ENCODE assay signal across 14 mouse cellular contexts in the genomic region with DNA sequence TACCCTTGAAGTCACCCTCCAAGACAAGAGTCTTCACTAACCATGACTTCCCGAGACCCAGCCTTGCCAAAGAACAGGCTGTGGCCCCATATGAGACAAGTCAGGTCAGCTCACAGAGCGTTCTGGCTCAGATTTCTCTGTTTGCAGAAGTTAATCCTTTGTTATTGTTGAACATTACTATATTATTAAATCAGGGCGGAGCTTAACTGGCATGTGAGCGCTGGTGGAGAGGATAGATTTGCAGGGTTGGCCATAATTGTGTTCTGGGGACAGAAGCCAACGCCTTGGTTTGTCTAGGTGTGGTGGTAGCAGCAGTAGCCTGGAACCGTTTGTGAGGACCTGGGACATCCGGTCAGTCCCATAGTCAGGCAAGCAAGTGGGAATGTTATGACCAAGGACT.
"Had no signal": no experiment of that assay in that cellular context is flagged by ENCODE, and none has a peak within 500 bp of the region (broad histone marks: within the 10 kb centered on the region; RNA-seq: fewer than 3 reads in every experiment).

No protein-coding gene starts in this region.

- H3K4me2 ChIP-seq: limb, embryonic 15.5 days; liver, embryonic 12.5 days; lung, embryonic 15.5 days; midbrain, embryonic 12.5 days; neural tube, embryonic 15.5 days had no signal

- H3K27me3 ChIP-seq: limb, embryonic 15.5 days; liver, embryonic 12.5 days; lung, embryonic 15.5 days; neural tube, embryonic 15.5 days had no signal

- H3K9ac ChIP-seq: limb, embryonic 15.5 days; liver, embryonic 12.5 days; lung, embryonic 15.5 days; midbrain, embryonic 12.5 days; neural tube, embryonic 15.5 days had no signal

- H3K36me3 ChIP-seq: limb, embryonic 15.5 days; liver, embryonic 12.5 days; lung, embryonic 15.5 days; midbrain, embryonic 12.5 days; neural tube, embryonic 15.5 days had no signal

- H3K9me3 ChIP-seq: limb, embryonic 15.5 days; liver, embryonic 12.5 days; lung, embryonic 15.5 days; megakaryocyte, embryonic 14.5 days; midbrain, embryonic 12.5 days; neural tube, embryonic 15.5 days had no signal

- ATAC-seq: inflammation-experienced regulatory T-cells, adult 6 months; intestine, postnatal 0 days; liver, embryonic 12.5 days had no signal

- H3K4me3 ChIP-seq: limb, embryonic 15.5 days; liver, embryonic 12.5 days; lung, embryonic 15.5 days; megakaryocyte, embryonic 14.5 days; midbrain, embryonic 12.5 days; neural tube, embryonic 15.5 days had no signal

- H3K27ac ChIP-seq: limb, embryonic 15.5 days; liver, embryonic 12.5 days; lung, embryonic 15.5 days; macrophage; midbrain, embryonic 12.5 days; neural tube, embryonic 15.5 days had no signal

- DNase-seq: kidney, adult 8-10 months; kidney, postnatal 25 days; lung, postnatal 14 days; thymus, adult 2 months; thymus, postnatal 25 days had no signal
